Mouse (Mus musculus): ENCODE results near the gene Tollip. TPM values are rescaled to one million over a fixed set of nuclear protein-coding genes. Genes with fewer than 3 reads are reported as not detected.

Gene Tollip
- 96.0 and 101 TPM in 2 replicates for polyA plus RNA-seq (2015; fragmentation: Nextera tagmentation; extraction: Ambion mirVana)

DNA sequence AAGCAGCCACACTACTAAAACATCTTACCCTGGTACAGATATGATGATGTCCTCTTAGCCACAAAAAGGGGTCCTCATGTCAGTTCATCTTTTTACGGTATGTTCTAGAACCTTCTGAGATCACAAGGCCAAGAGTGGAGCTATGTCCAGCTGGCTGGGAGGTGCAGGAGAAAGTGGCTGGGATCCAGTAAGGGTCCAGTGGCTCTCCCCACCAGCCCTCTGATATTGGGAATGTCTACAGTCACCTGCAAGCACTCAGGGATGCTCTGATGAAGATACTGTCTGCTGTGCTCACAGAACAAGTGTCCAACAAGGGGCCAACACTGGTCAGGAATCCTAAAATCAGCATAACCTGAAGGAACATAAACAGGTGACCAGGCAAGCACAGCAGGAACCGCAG lies at the start of gene Tollip:
Gene Tollip (minus strand): TSS at position 101 of the 400 bp plus-strand sequence.
- no peaks in the 10 kb centered on the region for H3K27me3 ChIP-seq (replicated peaks; ENCODE audit: control insufficient read depth, insufficient read depth, low read length)
- no peak for ATAC-seq
- WGBS, result 92% methylated on average over 2 of the region's 2 CpGs
- H3K27ac ChIP-seq (ENCODE audit: low read length), result no peak within 1 kb of the TSS
- no peak within 1 kb of the TSS for H3K4me2 ChIP-seq (ENCODE audit: low read length)
- H3K36me3 ChIP-seq (ENCODE audit: control insufficient read depth, insufficient read depth), result no peaks in the 10 kb centered on the region
- no peak within 1 kb of the TSS for H3K9ac ChIP-seq (replicated peaks; ENCODE audit: low read depth, low read length)
- H3K9me3 ChIP-seq (ENCODE audit: control insufficient read depth, low read length), result no peaks in the 10 kb centered on the region
- H3K4me3 ChIP-seq (replicated peaks; ENCODE audit: low read length), result no peak within 1 kb of the TSS
- H3K4me1 ChIP-seq (replicated peaks; ENCODE audit: control insufficient read depth, insufficient read depth, low read length), result no peaks in the 10 kb centered on the region

DNA sequence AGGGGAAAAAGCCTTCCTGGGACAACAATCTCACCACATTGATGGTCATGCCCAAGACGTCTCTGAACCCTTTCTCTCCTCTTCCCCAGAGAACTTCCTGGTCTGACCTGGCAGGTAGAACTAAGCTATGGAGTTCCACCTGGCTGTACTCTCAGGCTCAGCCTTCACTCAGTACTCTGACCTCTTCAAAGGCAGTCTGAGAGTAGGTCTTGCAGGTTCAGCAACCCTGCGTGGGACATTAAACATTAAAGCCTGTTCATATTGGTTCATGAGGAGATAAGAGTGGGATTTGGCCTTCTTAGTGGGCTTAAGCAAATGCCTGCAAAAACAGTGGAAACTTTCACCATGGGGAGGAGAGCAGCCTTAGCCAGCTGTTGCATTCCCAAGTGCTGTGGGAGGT lies 48.0 kb upstream of the Tollip start:
- no peak overlapping the region for H3K9ac ChIP-seq (replicated peaks; ENCODE audit: low read depth, low read length)
- 95% methylated on average over 2 of the region's 2 CpGs for WGBS
- no peaks in the 10 kb centered on the region for H3K27me3 ChIP-seq (replicated peaks; ENCODE audit: control insufficient read depth, insufficient read depth, low read length)
- no peaks in the 10 kb centered on the region for H3K36me3 ChIP-seq (ENCODE audit: control insufficient read depth, insufficient read depth)
- peaks cover 28% of the 10 kb centered on the region for H3K4me1 ChIP-seq (replicated peaks; ENCODE audit: control insufficient read depth, insufficient read depth, low read length)
- H3K9me3 ChIP-seq (ENCODE audit: control insufficient read depth, low read length), result no peaks in the 10 kb centered on the region
- no peak overlapping the region for H3K4me3 ChIP-seq (replicated peaks; ENCODE audit: low read length)
- H3K27ac ChIP-seq (ENCODE audit: low read length), result no peak overlapping the region
- H3K4me2 ChIP-seq (ENCODE audit: low read length), result no peak overlapping the region
- ATAC-seq, result no peak

DNA sequence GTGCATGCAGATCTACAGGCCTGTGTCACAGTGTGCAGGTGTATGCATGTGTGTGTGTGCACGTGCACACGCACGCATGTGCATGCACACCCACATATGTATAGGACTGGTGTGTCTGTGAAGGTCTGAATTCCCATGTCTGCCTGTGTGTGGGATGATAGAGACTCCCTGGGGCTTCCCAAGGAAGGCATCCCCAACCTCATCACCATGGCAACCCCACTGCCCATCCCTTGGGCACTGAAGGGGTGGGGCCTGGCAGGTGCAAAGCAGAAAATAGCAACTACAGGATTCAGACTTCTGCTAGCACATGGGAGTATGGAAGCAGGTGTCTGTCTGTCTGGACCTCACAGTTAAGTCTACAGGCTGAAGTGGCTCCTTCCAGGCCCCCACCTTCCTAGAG lies 44.2 kb upstream of the Tollip start:
- Histone ChIP-seq H3K4me3 (replicated peaks; ENCODE audit: low read length) (no peak overlapping the region), H3K4me2 (ENCODE audit: low read length) (no peak overlapping the region), H3K27me3 (replicated peaks; ENCODE audit: control insufficient read depth, insufficient read depth, low read length) (no peaks in the 10 kb centered on the region), H3K27ac (ENCODE audit: low read length) (no peak overlapping the region), H3K4me1 (replicated peaks; ENCODE audit: control insufficient read depth, insufficient read depth, low read length) (peaks cover 28% of the 10 kb centered on the region), H3K36me3 (ENCODE audit: control insufficient read depth, insufficient read depth) (no peaks in the 10 kb centered on the region), H3K9me3 (ENCODE audit: control insufficient read depth, low read length) (no peaks in the 10 kb centered on the region), H3K9ac (replicated peaks; ENCODE audit: low read depth, low read length) (no peak overlapping the region)
- 98% methylated on average over 3 of the region's 3 CpGs for WGBS
- ATAC-seq, result 0 out of 2 replicates have a peak, but pooled peaks have one; percentile 6

DNA sequence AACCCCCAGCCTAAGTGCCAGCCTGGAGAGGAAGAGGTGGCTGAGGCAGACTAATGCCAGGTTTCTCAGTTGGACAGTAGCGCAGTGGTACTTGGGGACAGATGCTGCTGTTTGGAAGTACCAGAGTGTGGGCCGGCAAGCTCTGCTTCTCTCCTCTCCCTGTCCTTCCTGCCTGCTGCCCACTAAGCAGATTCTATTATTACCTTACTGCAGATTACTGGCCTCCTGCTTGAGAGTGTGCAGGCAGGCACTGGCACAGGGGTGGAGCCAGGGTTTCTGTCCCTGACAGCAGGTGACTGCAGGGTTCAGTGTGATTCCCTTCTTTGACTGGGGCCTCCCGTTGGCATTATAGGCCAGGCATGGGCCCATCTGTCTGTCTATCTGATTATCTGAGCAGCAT lies 43.2 kb upstream of the Tollip start:
- Histone ChIP-seq H3K36me3 (ENCODE audit: control insufficient read depth, insufficient read depth) (no peaks in the 10 kb centered on the region), H3K27me3 (replicated peaks; ENCODE audit: control insufficient read depth, insufficient read depth, low read length) (no peaks in the 10 kb centered on the region), H3K4me3 (replicated peaks; ENCODE audit: low read length) (no peak overlapping the region), H3K9me3 (ENCODE audit: control insufficient read depth, low read length) (no peaks in the 10 kb centered on the region), H3K4me2 (ENCODE audit: low read length) (no peak overlapping the region), H3K9ac (replicated peaks; ENCODE audit: low read depth, low read length) (no peak overlapping the region), H3K4me1 (replicated peaks; ENCODE audit: control insufficient read depth, insufficient read depth, low read length) (peaks cover 39% of the 10 kb centered on the region), H3K27ac (ENCODE audit: low read length) (no peak overlapping the region)
- no peak for ATAC-seq
- 69% methylated on average over 3 of the region's 3 CpGs for WGBS

DNA sequence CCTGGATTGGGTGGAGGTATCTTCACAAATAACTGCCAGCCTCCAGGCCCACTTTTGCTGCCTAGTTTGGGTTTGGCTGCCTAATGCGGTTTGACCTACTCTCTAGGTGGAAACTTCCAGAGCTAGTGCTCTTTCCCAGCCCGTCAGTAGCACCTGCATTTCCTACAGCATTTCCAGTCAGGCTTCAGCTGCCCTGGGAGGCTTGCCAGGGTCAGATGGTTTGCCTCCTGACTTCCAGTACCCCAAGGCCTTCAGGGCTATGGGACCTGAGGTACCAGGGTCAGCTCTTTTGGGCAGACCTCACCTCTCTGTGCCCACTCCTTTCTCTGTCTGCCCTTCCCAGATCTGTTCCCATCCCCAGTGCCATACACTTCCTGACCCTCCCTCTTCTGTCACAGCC lies 42.6 kb upstream of the Tollip start:
- no peak for ATAC-seq
- no peak overlapping the region for H3K4me3 ChIP-seq (replicated peaks; ENCODE audit: low read length)
- 82% methylated on average over 2 of the region's 2 CpGs for WGBS
- H3K9ac ChIP-seq (replicated peaks; ENCODE audit: low read depth, low read length), result no peak overlapping the region
- H3K36me3 ChIP-seq (ENCODE audit: control insufficient read depth, insufficient read depth), result no peaks in the 10 kb centered on the region
- no peaks in the 10 kb centered on the region for H3K9me3 ChIP-seq (ENCODE audit: control insufficient read depth, low read length)
- peaks cover 44% of the 10 kb centered on the region for H3K4me1 ChIP-seq (replicated peaks; ENCODE audit: control insufficient read depth, insufficient read depth, low read length)
- H3K27me3 ChIP-seq (replicated peaks; ENCODE audit: control insufficient read depth, insufficient read depth, low read length), result no peaks in the 10 kb centered on the region
- H3K4me2 ChIP-seq (ENCODE audit: low read length), result no peak overlapping the region
- no peak overlapping the region for H3K27ac ChIP-seq (ENCODE audit: low read length)

DNA sequence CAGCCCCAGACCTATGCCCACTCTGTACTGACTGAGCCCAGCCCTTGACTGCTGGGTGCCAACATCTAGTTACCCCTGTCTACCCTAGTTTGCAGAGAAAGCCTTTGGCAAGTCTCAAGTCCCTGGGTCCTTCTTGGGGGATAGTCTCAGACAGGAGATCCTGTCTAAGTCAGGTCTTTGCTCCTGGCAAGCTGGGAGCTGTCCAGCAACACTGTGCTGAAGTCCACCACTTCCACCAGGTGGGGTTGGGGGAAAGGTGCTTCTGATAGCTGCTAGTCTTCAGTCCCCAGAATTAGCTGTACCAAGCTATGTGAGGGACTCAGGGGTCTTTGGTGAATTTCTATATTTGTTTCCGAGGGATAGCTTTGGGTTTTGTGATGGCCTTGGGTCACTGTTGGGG lies 40.8 kb upstream of the Tollip start:
- H3K4me2 ChIP-seq (ENCODE audit: low read length), result no peak overlapping the region
- no peaks in the 10 kb centered on the region for H3K36me3 ChIP-seq (ENCODE audit: control insufficient read depth, insufficient read depth)
- no peaks in the 10 kb centered on the region for H3K9me3 ChIP-seq (ENCODE audit: control insufficient read depth, low read length)
- 76% methylated on average over 1 of the region's 1 CpGs for whole genome bisulfite sequencing
- ATAC-seq, result no peak
- H3K9ac ChIP-seq (replicated peaks; ENCODE audit: low read depth, low read length), result no peak overlapping the region
- H3K27ac ChIP-seq (ENCODE audit: low read length), result no peak overlapping the region
- H3K27me3 ChIP-seq (replicated peaks; ENCODE audit: control insufficient read depth, insufficient read depth, low read length), result no peaks in the 10 kb centered on the region
- no peak overlapping the region for H3K4me3 ChIP-seq (replicated peaks; ENCODE audit: low read length)
- H3K4me1 ChIP-seq (replicated peaks; ENCODE audit: control insufficient read depth, insufficient read depth, low read length), result peaks cover 61% of the 10 kb centered on the region

DNA sequence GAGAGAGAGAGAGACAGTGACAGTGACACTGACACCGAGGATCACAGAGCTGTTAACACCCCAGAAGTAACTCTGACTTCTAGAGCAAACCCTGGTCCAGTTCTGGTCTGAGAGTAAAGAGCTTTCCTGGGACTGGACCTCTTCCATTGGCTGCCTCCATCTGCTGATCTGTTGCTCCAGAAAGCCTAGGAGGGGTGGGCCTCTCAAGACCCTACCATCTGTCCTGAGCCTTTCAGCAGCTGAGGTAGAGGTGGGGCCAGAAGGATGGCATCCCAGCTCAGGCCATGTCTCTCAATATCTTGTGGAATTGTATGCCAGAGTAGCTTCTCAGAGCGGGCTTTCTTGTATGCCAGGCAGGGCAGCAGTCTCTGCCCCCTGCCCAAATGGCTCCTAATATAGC lies 39.9 kb upstream of the Tollip start:
- no peak for ATAC-seq
- no peak overlapping the region for H3K4me2 ChIP-seq (ENCODE audit: low read length)
- no peaks in the 10 kb centered on the region for H3K27me3 ChIP-seq (replicated peaks; ENCODE audit: control insufficient read depth, insufficient read depth, low read length)
- H3K27ac ChIP-seq (ENCODE audit: low read length), result no peak overlapping the region
- H3K4me3 ChIP-seq (replicated peaks; ENCODE audit: low read length), result no peak overlapping the region
- H3K36me3 ChIP-seq (ENCODE audit: control insufficient read depth, insufficient read depth), result no peaks in the 10 kb centered on the region
- H3K9me3 ChIP-seq (ENCODE audit: control insufficient read depth, low read length), result no peaks in the 10 kb centered on the region
- peaks cover 68% of the 10 kb centered on the region for H3K4me1 ChIP-seq (replicated peaks; ENCODE audit: control insufficient read depth, insufficient read depth, low read length)
- H3K9ac ChIP-seq (replicated peaks; ENCODE audit: low read depth, low read length), result no peak overlapping the region
- 94% methylated on average over 2 of the region's 2 CpGs for WGBS

DNA sequence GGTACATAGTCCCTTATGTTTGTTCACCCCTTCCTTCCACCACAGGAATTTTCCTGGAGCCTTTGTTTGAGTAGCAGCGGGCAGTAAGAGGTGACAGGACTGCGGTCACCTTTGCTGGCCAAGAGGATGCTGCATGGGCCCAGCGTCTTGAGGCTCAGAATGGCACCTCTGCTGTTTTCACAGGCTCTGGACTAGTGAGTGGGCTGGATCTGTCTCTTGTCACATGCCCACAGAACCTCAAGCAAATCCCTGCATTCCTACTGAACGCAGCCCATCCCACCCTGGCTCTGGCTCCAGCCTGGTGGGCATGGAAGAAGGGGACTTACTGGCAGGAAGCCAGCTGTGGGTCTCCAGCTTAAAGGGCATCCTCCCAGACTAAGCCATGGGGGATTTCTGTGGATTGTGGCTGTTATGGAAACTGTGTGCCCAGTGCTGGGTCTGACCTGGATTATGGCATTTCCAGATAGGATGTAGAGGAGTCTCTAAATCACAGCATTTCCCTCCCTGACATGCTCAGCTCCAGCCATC lies 39.3 kb upstream of the Tollip start:
- Histone ChIP-seq H3K27me3 (replicated peaks; ENCODE audit: control insufficient read depth, insufficient read depth, low read length) (no peaks in the 10 kb centered on the region), H3K27ac (ENCODE audit: low read length) (no peak overlapping the region), H3K4me2 (ENCODE audit: low read length) (no peak overlapping the region), H3K4me1 (replicated peaks; ENCODE audit: control insufficient read depth, insufficient read depth, low read length) (peaks cover 68% of the 10 kb centered on the region), H3K9ac (replicated peaks; ENCODE audit: low read depth, low read length) (0 out of 2 replicates have a peak overlapping the region, but pooled peaks have one; percentile 9), H3K9me3 (ENCODE audit: control insufficient read depth, low read length) (no peaks in the 10 kb centered on the region), H3K36me3 (ENCODE audit: control insufficient read depth, insufficient read depth) (no peaks in the 10 kb centered on the region), H3K4me3 (replicated peaks; ENCODE audit: low read length) (no peak overlapping the region)
- 61% methylated on average over 4 of the region's 4 CpGs for WGBS
- ATAC-seq, result 0 out of 2 replicates have a peak, but pooled peaks have one; percentile 16

DNA sequence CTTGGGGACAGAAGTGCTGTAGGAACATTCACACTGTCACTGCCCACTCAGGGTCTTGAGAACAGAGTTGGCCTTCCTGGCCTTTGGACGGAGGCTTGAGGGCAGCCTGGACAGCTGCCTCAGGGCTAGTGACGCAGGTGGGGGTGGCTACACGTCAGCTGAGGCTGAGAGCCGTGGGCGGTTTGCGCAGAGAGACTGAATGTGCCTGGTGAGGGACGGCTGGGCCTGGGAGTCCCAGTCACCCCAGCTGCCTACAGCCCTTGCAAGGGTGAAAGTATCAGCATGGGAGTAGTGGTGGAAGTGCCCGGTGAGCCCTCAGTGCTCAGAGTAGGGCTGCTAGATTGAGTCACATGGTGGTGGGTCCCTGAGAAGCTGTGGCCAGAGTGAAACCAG lies 37.9 kb upstream of the Tollip start:
- peaks cover 63% of the 10 kb centered on the region for H3K4me1 ChIP-seq (replicated peaks; ENCODE audit: control insufficient read depth, insufficient read depth, low read length)
- WGBS, result 85% methylated on average over 8 of the region's 8 CpGs
- H3K27ac ChIP-seq (ENCODE audit: low read length), result no peak overlapping the region
- H3K27me3 ChIP-seq (replicated peaks; ENCODE audit: control insufficient read depth, insufficient read depth, low read length), result no peaks in the 10 kb centered on the region
- no peak overlapping the region for H3K4me2 ChIP-seq (ENCODE audit: low read length)
- H3K9me3 ChIP-seq (ENCODE audit: control insufficient read depth, low read length), result no peaks in the 10 kb centered on the region
- H3K36me3 ChIP-seq (ENCODE audit: control insufficient read depth, insufficient read depth), result no peaks in the 10 kb centered on the region
- H3K4me3 ChIP-seq (replicated peaks; ENCODE audit: low read length), result no peak overlapping the region
- no peak for ATAC-seq
- H3K9ac ChIP-seq (replicated peaks; ENCODE audit: low read depth, low read length), result no peak overlapping the region
